Mouse (Mus musculus) neural tube, postnatal 0 days (tissue): ENCODE data around the gene Rsbn1. TPM values are rescaled to one million over a fixed set of nuclear protein-coding genes. Genes with fewer than 3 reads are reported as not detected.

Experiments
- polyA plus RNA-seq: library from polyadenylated mRNA; unstranded; fragments of >200 nt; fragmentation: Nextera tagmentation; extraction: Ambion mirVana; gene quantifications from 2 replicates; pipeline ENCODE4 v1.2.1, GENCODE M21; 2015

The Rsbn1 gene
- 15.4 and 15.7 TPM in 2 replicates for polyA plus RNA-seq

DNA sequence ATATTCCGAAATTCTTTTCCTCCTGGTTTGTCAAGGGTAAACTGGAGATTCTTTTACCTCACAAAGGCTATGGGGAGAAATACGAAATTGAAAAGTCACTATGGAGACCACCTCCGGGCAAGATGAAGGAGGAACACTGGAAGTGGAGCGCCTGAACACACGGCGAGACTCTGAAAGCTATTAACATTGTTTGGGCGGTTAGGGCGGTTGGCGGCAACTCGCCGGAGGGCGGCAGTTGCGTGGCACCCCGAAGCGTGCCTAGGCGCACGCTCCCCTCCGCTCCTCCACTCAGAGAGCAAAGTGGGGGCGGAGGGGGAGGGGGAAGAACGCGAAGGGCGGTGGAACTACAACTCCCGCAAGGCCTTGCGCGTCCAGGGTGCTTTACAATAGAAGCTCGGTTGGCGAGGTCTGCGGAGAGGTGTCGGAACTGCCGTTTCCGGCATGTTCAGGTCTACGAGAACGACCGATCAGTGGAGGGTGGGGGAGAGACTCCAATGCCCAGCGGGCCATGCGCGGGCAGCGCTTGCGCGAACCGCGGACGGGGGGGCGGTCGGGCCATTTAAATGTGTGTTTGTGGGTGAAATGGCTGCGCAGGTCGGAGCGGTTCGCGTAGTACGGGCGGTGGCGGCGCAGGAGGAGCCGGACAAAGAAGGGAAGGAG, at the start of gene Rsbn1:
TSS of gene Rsbn1 (plus strand) at position 111 of the 660 bp plus-strand sequence.

DNA sequence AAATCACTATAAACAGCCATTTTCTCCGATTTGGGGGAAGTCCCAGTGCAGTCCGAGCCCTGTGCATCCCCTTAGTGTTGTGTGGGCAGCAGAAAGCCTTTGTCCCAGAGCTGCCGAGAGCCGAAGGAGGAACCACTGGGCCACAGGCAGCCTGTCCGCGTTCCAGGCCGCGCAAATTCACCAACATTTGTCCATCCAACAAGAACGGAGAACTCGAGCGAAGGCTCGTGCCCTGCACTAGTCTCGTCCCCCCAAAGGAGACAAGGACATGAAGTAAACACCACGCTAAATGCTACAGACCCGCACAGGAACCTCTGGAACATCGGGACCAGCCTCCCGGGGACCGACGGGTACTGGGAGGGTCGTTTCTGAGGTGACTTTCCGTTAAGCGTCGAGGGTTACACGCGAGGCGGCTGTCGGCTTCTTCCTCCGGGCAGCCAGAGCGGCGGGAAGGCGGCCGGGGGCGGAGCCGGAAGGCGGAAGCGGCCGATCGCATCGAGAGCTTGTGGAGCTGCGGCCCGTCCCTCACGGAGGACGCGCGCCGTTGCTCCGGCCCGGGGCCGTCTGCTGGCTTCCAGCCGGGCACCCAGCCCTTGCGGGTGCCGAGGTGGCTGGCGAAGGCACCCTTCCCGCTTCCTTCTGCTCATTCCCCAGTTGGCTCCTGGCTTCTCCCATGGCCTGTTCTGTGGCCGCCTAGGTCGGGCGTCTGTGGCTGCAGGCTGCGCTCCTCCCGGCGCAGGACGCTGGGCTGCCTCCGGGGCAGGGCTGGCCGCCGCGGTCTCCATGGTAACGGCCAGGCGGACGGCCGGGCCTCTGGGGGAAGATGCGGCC, 54.2 kb downstream of the Rsbn1 start, which contains the start of gene Phtf1:
TSS of gene Phtf1 (plus strand) at position 250 of the 831 bp plus-strand sequence.

Other genes with a start within 250 kb of the Rsbn1 start
- gene Olfml3, start 176.1 kb upstream of the Rsbn1 start, polyA plus RNA-seq = 18.2 and 20.7 TPM in 2 replicates
- gene Gm10964, start 174.8 kb upstream of the Rsbn1 start, polyA plus RNA-seq = not detected in 2 replicates
- gene Hipk1, start 122.6 kb upstream of the Rsbn1 start, polyA plus RNA-seq = 7.8 and 9.3 TPM in 2 replicates
- gene Dclre1b, start 104.7 kb upstream of the Rsbn1 start, polyA plus RNA-seq = 19.0 and 21.3 TPM in 2 replicates
- 16.9 and 17.9 TPM in 2 replicates for gene Ap4b1, start 104.6 kb upstream of the Rsbn1 start, polyA plus RNA-seq
- gene Gm43064, start 104.5 kb upstream of the Rsbn1 start, polyA plus RNA-seq = 0.08 and 0.11 TPM in 2 replicates
- 0.15 and 0.37 TPM in 2 replicates for gene Bcl2l15, start 81.5 kb upstream of the Rsbn1 start, polyA plus RNA-seq
- 0.51 and 0.57 TPM in 2 replicates for gene Ptpn22, start 54.3 kb upstream of the Rsbn1 start, polyA plus RNA-seq
- 21.3 and 23.5 TPM in 2 replicates for gene Phtf1, start 54.0 kb downstream of the Rsbn1 start, polyA plus RNA-seq